Mouse (Mus musculus) embryonic fibroblast, embryonic 13.5 days (primary cell): ENCODE results near the gene Tra2a.

Source experiments
- CTCF ChIP-seq: IDR thresholded peaks from 2 replicates; pipeline ENCODE4 v1.5.1; 2011; ENCODE audit warnings: mild to moderate bottlenecking, control low read depth, low read length, moderate library complexity, borderline replicate concordance; ENCODE audit not compliant: insufficient read depth
- POLR2A ChIP-seq: IDR thresholded peaks from 2 replicates; pipeline ENCODE4 v1.6.1; 2011; ENCODE audit warnings: low read depth, mild to moderate bottlenecking, control low read depth, low read length, moderate library complexity

- no peak for TF ChIP-seq CTCF
- TF ChIP-seq POLR2A = no peak
Measured at GRCm38 (mm10) chr6:49247246-49247645, 16.6 kb downstream of the Tra2a start.
